Mouse (Mus musculus) layer of hippocampus, adult 18-20 months (tissue): ENCODE data around the gene Afm. TPM values are rescaled to one million over a fixed set of nuclear protein-coding genes. Genes with fewer than 3 reads are reported as not detected.

Experiments used
- total RNA-seq, 2 experiments: library from RNA; stranded (reverse); gene quantifications; 2 replicates each; pipeline ENCODE4 v1.2.3; 2021

Gene Afm
- total RNA-seq, 2 experiments from 2014 or later: not detected

Other genes starting within 250 kb of the Afm start
- 100 to 1,000 TPM; 106 to 108 TPM for gene Ankrd17, start 152.4 kb upstream of the Afm start, total RNA-seq
- gene Gm9958, start 151.7 kb upstream of the Afm start, total RNA-seq: 1 to 10 TPM; 1.6 to 1.7 TPM
- not detected for gene Alb, start 58.0 kb upstream of the Afm start, total RNA-seq
- gene Afp, start 28.2 kb upstream of the Afm start, total RNA-seq: not detected
- gene 5830473C10Rik, start 42.2 kb downstream of the Afm start, total RNA-seq: not detected
- gene Rassf6, start 121.7 kb downstream of the Afm start, total RNA-seq: 1 to 10 TPM; 1.0 to 1.3 TPM
- under 1 TPM; 0.56 to 0.67 TPM for gene Cxcl5, start 240.4 kb downstream of the Afm start, total RNA-seq
- under 1 TPM in 1 of 2 experiments, not detected in 1; 0.41 TPM for gene Ppbp, start 249.6 kb downstream of the Afm start, total RNA-seq